ENCODE assay signal across 31 mouse cellular contexts in genomic region chr11:28273299-28273698, GRCm38 (mm10).
DNase-seq lines count a peak whose midpoint lies in the region; ATAC-seq and TF ChIP-seq lines count a peak whose summit lies in the region.
"Had no signal": no experiment of that assay in that cellular context is flagged by ENCODE, and none has a peak within 500 bp of the region (broad histone marks: within the 10 kb centered on the region; RNA-seq: fewer than 3 reads in every experiment).

No protein-coding gene starts in this region.

- no peak overlapping the region for H3K4me3 ChIP-seq in left cerebral cortex, adult 2 months
- H3K4me3 ChIP-seq in gastrocnemius, adult 2 months = no peak overlapping the region
- H3K4me3 ChIP-seq: embryonic facial prominence, embryonic 12.5 days; heart, embryonic 10.5 days; hindbrain, embryonic 12.5 days; intestine, embryonic 15.5 days; limb, embryonic 10.5 days; limb, embryonic 15.5 days; liver, embryonic 13.5 days; midbrain, embryonic 10.5 days; myocyte; neural tube, embryonic 12.5 days had no signal

- intact Hi-C loops in left cerebral cortex, postnatal 4 days (cut with DNase I) = no loop called here
- intact Hi-C loops in left cerebral cortex, adult 2 months (cut with DNase I) = no loop called here
- intact Hi-C loops in gastrocnemius, adult 2 months (cut with DNase I) = no loop called here

- no peak for TF ChIP-seq CTCF in left cerebral cortex, adult 2 months (IDR thresholded peaks at IDR 0.05)
- TF ChIP-seq CTCF in gastrocnemius, adult 2 months (IDR thresholded peaks at IDR 0.05) = no peak

- no peak overlapping the region for H3K27ac ChIP-seq in left cerebral cortex, adult 2 months
- H3K27ac ChIP-seq in gastrocnemius, adult 2 months = no peak overlapping the region
- H3K27ac ChIP-seq: embryonic facial prominence, embryonic 12.5 days; heart, embryonic 10.5 days; hindbrain, embryonic 12.5 days; hindbrain, postnatal 0 days; intestine, embryonic 15.5 days; limb, embryonic 10.5 days; limb, embryonic 15.5 days; liver, embryonic 13.5 days; midbrain, embryonic 10.5 days; neural tube, embryonic 12.5 days had no signal

- DNase-seq in frontal cortex, postnatal 10 days (ENCODE audit: low spot score in 2 of 2) = no peak
- DNase-seq in left cerebral cortex, adult 18-20 months (ENCODE audit: low spot score in 2 of 2) = peak; percentile 26 to 54
- no peak for DNase-seq in left cerebral cortex, postnatal 4 days
- peak; percentile 20 to 45 for DNase-seq in left cerebral cortex, adult 2 months (ENCODE audit: extremely low spot score in 1 of 2, low spot score in 2 of 2)
- peak; percentile 9 for DNase-seq in right cerebral cortex, postnatal 14 days
- no peak for DNase-seq in gastrocnemius, adult 2 months
- no peak for DNase-seq in lung, postnatal 36 days
- DNase-seq: adrenal gland, adult 8-10 months; cerebellum, adult 9-10 months; cerebellum, postnatal 36 days; gastrocnemius, postnatal 25 days; heart, adult 11 months; heart, postnatal 36 days; kidney, adult 2 months; kidney, postnatal 36 days; liver, embryonic 13.5 days; lung, adult 18-20 months; lung, postnatal 14 days had no signal

- peak; percentile 98 for ATAC-seq in frontal cortex, adult (ENCODE audit: low TSS enrichment)
- ATAC-seq: activated CD4-positive, CD25-positive, alpha-beta regulatory T cell, adult 4 months; forebrain, embryonic 14.5 days; hindbrain, postnatal 0 days; intestine, embryonic 15.5 days had no signal

Comparison
In these comparisons a context has a peak if more than half of its experiments do, and no peak if none do; other contexts are left out.
1. DNase-seq: peak in left cerebral cortex, adult 18-20 months (2 of 2), left cerebral cortex, adult 2 months (2 of 2) and right cerebral cortex, postnatal 14 days (single experiment); none in frontal cortex, postnatal 10 days (0 of 2), left cerebral cortex, postnatal 4 days (single experiment), gastrocnemius, adult 2 months (single experiment) and lung, postnatal 36 days (single experiment).